ENCODE assay signal across 8 mouse cellular contexts in genomic region chr17:87236725-87237650, GRCm38 (mm10). TPM values are rescaled to one million over a fixed set of nuclear protein-coding genes. Genes with fewer than 3 reads are reported as not detected.
DNase-seq lines count a peak whose midpoint lies in the region; ATAC-seq and TF ChIP-seq lines count a peak whose summit lies in the region.

No protein-coding gene starts in this region.

- H3K4me3 ChIP-seq in forebrain, postnatal 0 days (ENCODE audit: low read depth, low read length): no peak overlapping the region
- H3K4me3 ChIP-seq in left cerebral cortex, adult 2 months: no peak overlapping the region
- no peak overlapping the region for H3K4me3 ChIP-seq in midbrain, embryonic 15.5 days

- peak; percentile 68 for ATAC-seq in forebrain, postnatal 0 days
- peak; percentile 64 for ATAC-seq in midbrain, embryonic 15.5 days (replicated peaks)
- no peak for ATAC-seq in erythroid progenitor cell, adult 5-6 weeks (replicated peaks; ENCODE audit: low FRiP score, poor library complexity, severe bottlenecking)

- intact Hi-C loops in left cerebral cortex, adult 2 months (cut with DNase I): no loop called here

- no peaks in the 10 kb centered on the region for H3K36me3 ChIP-seq in forebrain, postnatal 0 days (ENCODE audit: insufficient read depth)
- H3K36me3 ChIP-seq in midbrain, embryonic 15.5 days (replicated peaks): no peaks in the 10 kb centered on the region

- TF ChIP-seq CTCF in forebrain, postnatal 0 days (IDR thresholded peaks at IDR 0.05; ENCODE audit: low read depth): no peak
- no peak for TF ChIP-seq CTCF in left cerebral cortex, adult 2 months (IDR thresholded peaks at IDR 0.05)

- no peak overlapping the region for H3K27ac ChIP-seq in forebrain, postnatal 0 days (ENCODE audit: low read depth, low read length)
- no peak overlapping the region for H3K27ac ChIP-seq in left cerebral cortex, adult 2 months
- H3K27ac ChIP-seq in midbrain, embryonic 15.5 days: peak overlapping the region; percentile 60; the same call in 1 of the 2 replicates

- no peak overlapping the region for H3K4me2 ChIP-seq in forebrain, postnatal 0 days (ENCODE audit: low read depth)
- no peak overlapping the region for H3K4me2 ChIP-seq in midbrain, embryonic 15.5 days

- H3K27me3 ChIP-seq in forebrain, postnatal 0 days (ENCODE audit: insufficient read depth, low read length): no peaks in the 10 kb centered on the region
- no peaks in the 10 kb centered on the region for H3K27me3 ChIP-seq in midbrain, embryonic 15.5 days (replicated peaks)

- 0 out of 2 replicates have a peak, but pooled peaks cover 3% of the 10 kb centered on the region for H3K9me3 ChIP-seq in forebrain, postnatal 0 days (ENCODE audit: low read length)
- no peaks in the 10 kb centered on the region for H3K9me3 ChIP-seq in midbrain, embryonic 15.5 days

- WGBS in forebrain, postnatal 0 days: 55% methylated on average over 18 of the region's 18 CpGs
- WGBS in midbrain, embryonic 15.5 days: 48% methylated on average over 18 of the region's 18 CpGs

- DNase-seq in urinary bladder, adult 2 months (ENCODE audit: low spot score): peak; percentile 5
- no peak for DNase-seq in urinary bladder, postnatal 4 days (ENCODE audit: low spot score in 2 of 2)
- DNase-seq in forebrain, postnatal 0 days: peak; percentile 23
- peak; percentile 20 for DNase-seq in left cerebral cortex, adult 2 months (ENCODE audit: extremely low spot score in 1 of 2, low spot score in 2 of 2)
- DNase-seq in T-cell, adult 2 months (ENCODE audit: low spot score): no peak
- DNase-seq in thymus, postnatal 10 days (ENCODE audit: low spot score in 2 of 2): no peak

- H3K9ac ChIP-seq in forebrain, postnatal 0 days: no peak overlapping the region
- no peak overlapping the region for H3K9ac ChIP-seq in midbrain, embryonic 15.5 days

- no peaks in the 10 kb centered on the region for H3K4me1 ChIP-seq in forebrain, postnatal 0 days (ENCODE audit: insufficient read depth)
- peaks cover 11% of the 10 kb centered on the region for H3K4me1 ChIP-seq in midbrain, embryonic 15.5 days

RNA-seq across cellular contexts. Expression of gene Mcfd2, which starts 28.7 kb away (rescaled TPM):
- polyA plus RNA-seq in urinary bladder, adult 2 months (2012; rRNA removed): 81.4 and 89.1 TPM in 2 replicates
- total RNA-seq in forebrain, postnatal 0 days (2014; rRNA removed): 35.0 and 42.5 TPM in 2 replicates
- polyA plus RNA-seq in forebrain, postnatal 0 days (2015; fragmentation: Nextera tagmentation; extraction: Ambion mirVana): 37.9 and 40.7 TPM in 2 replicates
- 10 to 100 TPM; 56.6 to 60.0 TPM for total RNA-seq in left cerebral cortex, adult 2 months (2021)
- 48.4 and 52.2 TPM in 2 replicates for polyA plus RNA-seq in midbrain, embryonic 15.5 days (2015; fragmentation: Nextera tagmentation; extraction: Ambion mirVana)
- total RNA-seq in erythroid progenitor cell, adult 5-6 weeks (2015; ENCODE audit: low replicate concordance): 3.8 and 7.2 TPM in 2 replicates
- total RNA-seq in erythroid progenitor cell, adult 5-6 weeks (2017; ENCODE audit: low replicate concordance): 9.5 and 16.9 TPM in 2 replicates

RNA-seq across cellular contexts. Expression of gene Ttc7, which starts 45.7 kb away (rescaled TPM):
- 14.6 and 20.5 TPM in 2 replicates for polyA plus RNA-seq in urinary bladder, adult 2 months (2012; rRNA removed)
- total RNA-seq in forebrain, postnatal 0 days (2014; rRNA removed): 6.1 and 6.4 TPM in 2 replicates
- polyA plus RNA-seq in forebrain, postnatal 0 days (2015; fragmentation: Nextera tagmentation; extraction: Ambion mirVana): 7.0 and 7.5 TPM in 2 replicates
- total RNA-seq in left cerebral cortex, adult 2 months (2021): 10 to 100 TPM; 11.8 to 13.2 TPM
- 4.9 TPM in 2 replicates for polyA plus RNA-seq in midbrain, embryonic 15.5 days (2015; fragmentation: Nextera tagmentation; extraction: Ambion mirVana)
- 27.0 and 35.2 TPM in 2 replicates for total RNA-seq in erythroid progenitor cell, adult 5-6 weeks (2015; ENCODE audit: low replicate concordance)
- total RNA-seq in erythroid progenitor cell, adult 5-6 weeks (2017; ENCODE audit: low replicate concordance): 23.4 and 30.7 TPM in 2 replicates

Comparison
In these comparisons a context has a peak if more than half of its experiments do, and no peak if none do; other contexts are left out.
1. DNase-seq: peak in urinary bladder, adult 2 months (single experiment), forebrain, postnatal 0 days (single experiment) and left cerebral cortex, adult 2 months (2 of 2); none in urinary bladder, postnatal 4 days (0 of 2), T-cell, adult 2 months (single experiment) and thymus, postnatal 10 days (0 of 2).